Mouse (Mus musculus) limb, embryonic 11.5 days (tissue): Measurements from ENCODE around the gene B830017H08Rik. TPM values are rescaled to one million over a fixed set of nuclear protein-coding genes. Genes with fewer than 3 reads are reported as not detected.

Source experiments
- ATAC-seq: fragments of 200-750 bp; cut with Nextera tagmentation; 2 replicates; pipeline ENCODE4 v1.8.0; 2017; ENCODE audit warnings: low read depth; ENCODE audit not compliant: insufficient number of reproducible peaks, low FRiP score, low TSS enrichment
- DNase-seq: peaks from one replicate; pipeline ENCODE4 v3.0.0-alpha.2; 2015; ENCODE audit warnings: low spot score
- H3K27ac ChIP-seq: fragments of 300-500 bp; sonication (generic); replicated peaks from 2 replicates; pipeline ENCODE4 v1.5.1; 2014; ENCODE audit warnings: low read depth, mild to moderate bottlenecking, low read length
- H3K27me3 ChIP-seq: fragments of 300-500 bp; sonication (generic); 2 replicates; pipeline ENCODE4 v1.6.1; 2014; ENCODE audit warnings: mild to moderate bottlenecking, low read length, mixed read lengths; ENCODE audit not compliant: control insufficient read depth, insufficient read depth
- H3K36me3 ChIP-seq: fragments of 300-500 bp; sonication (generic); 2 replicates; pipeline ENCODE4 v1.6.1; 2014; ENCODE audit warnings: mild to moderate bottlenecking, low read length, moderate library complexity, mixed read lengths; ENCODE audit not compliant: control insufficient read depth, insufficient read depth
- H3K4me1 ChIP-seq: fragments of 300-500 bp; sonication (generic); 2 replicates; pipeline ENCODE4 v1.6.1; 2014; ENCODE audit warnings: low read length, mixed read lengths; ENCODE audit not compliant: control insufficient read depth, insufficient read depth
- H3K4me2 ChIP-seq: fragments of 300-500 bp; sonication (generic); 2 replicates; pipeline ENCODE4 v1.6.1; 2014; ENCODE audit warnings: low read depth, mild to moderate bottlenecking, moderate library complexity; ENCODE audit not compliant: severe bottlenecking
- H3K4me3 ChIP-seq: fragments of 300-500 bp; sonication (generic); 2 replicates; pipeline ENCODE4 v1.5.1; 2014; ENCODE audit warnings: low read depth, low read length
- H3K9ac ChIP-seq: fragments of 300-500 bp; sonication (generic); 2 replicates; pipeline ENCODE4 v1.6.1; 2014; ENCODE audit warnings: mild to moderate bottlenecking, low read length
- H3K9me3 ChIP-seq: fragments of 300-500 bp; sonication (generic); 2 replicates; pipeline ENCODE4 v1.6.1; 2016; ENCODE audit warnings: low read length; ENCODE audit not compliant: control insufficient read depth
- WGBS: fragments of 180-500 bp; shearing (Covaris S2); extraction: QIAGEN DNeasy Blood & Tissue Kit; methylation state at CpG from one replicate; pipeline ENCODE4 v1.1.7; 2014; 5-methylcytosine and 5-hydroxymethylcytosine counted together
- polyA plus RNA-seq: library from polyadenylated mRNA; unstranded; fragments of >200 nt; fragmentation: Nextera tagmentation; extraction: Ambion mirVana; gene quantifications from 2 replicates; pipeline ENCODE4 v1.2.1, GENCODE M21; 2014

Gene B830017H08Rik
- polyA plus RNA-seq, 1 experiment from 2014 or later, result 0.73 TPM

- H3K9me3 ChIP-seq, result no peaks in the 10 kb centered on the region
- no peak for DNase-seq
- no peak overlapping the region for H3K4me3 ChIP-seq
- H3K36me3 ChIP-seq, result peaks cover 9% of the 10 kb centered on the region
- no peak overlapping the region for H3K27ac ChIP-seq
- no peak for ATAC-seq
- H3K27me3 ChIP-seq, result peaks cover 28% of the 10 kb centered on the region
- H3K4me2 ChIP-seq, result no peak overlapping the region; the same call in 1 of the 2 replicates
- peaks cover 81% of the 10 kb centered on the region for H3K4me1 ChIP-seq
- H3K9ac ChIP-seq, result no peak overlapping the region
- WGBS, result 15% methylated on average over 7 of the region's 7 CpGs
These were observed 27.9 kb upstream of the B830017H08Rik start for GRCm38 (mm10) chr16:17804982-17805381.

DNA sequence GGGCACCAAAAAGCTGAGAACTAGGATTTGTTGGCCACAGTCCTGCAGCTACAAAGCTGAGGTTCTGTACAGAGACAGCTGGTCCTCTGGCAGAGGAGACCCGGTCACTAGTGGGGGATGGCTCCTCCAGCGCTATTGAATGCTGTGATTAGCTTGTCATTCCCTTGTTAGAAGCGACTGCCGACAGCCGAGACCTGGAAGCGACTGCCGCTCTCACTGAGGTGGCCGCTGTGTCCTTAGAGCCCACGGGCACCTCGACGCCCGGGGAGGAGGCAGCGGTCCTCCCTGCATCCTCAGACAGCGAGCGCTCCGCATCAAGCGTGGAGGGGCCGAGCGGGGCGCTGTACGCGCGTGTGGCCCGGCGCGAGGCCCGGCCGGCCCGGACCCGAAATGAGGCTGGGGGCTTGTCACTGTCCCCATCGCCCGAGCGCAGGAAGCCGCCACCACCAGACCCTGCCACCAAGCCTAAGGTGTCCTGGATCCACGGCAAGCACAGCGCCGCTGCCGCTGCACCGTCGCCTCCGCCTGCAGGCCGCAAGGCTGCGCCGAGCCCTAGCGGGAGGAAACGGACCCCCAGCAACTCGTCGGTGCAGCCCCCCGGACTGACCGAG, 26.2 kb upstream of the B830017H08Rik start:
- Histone ChIP-seq H3K4me2 (peak overlapping the region; percentile 88), H3K9me3 (no peaks in the 10 kb centered on the region), H3K4me3 (peak overlapping the region; percentile 35), H3K27me3 (peaks cover 22% of the 10 kb centered on the region), H3K9ac (peak overlapping the region; percentile 84), H3K36me3 (peaks cover 9% of the 10 kb centered on the region), H3K4me1 (peaks cover 85% of the 10 kb centered on the region), H3K27ac (peak overlapping the region; percentile 65)
- DNase-seq (peak; percentile 59), ATAC-seq (no peak)
- WGBS, result 4% methylated on average over 50 of the region's 50 CpGs

GRCm38 (mm10) chr16:17807192-17808009, 25.5 kb upstream of the B830017H08Rik start:
- Histone ChIP-seq H3K4me3 (peak overlapping the region; percentile 35), H3K27ac (peak overlapping the region; percentile 65), H3K4me2 (peak overlapping the region; percentile 88), H3K36me3 (peaks cover 9% of the 10 kb centered on the region), H3K27me3 (peaks cover 17% of the 10 kb centered on the region), H3K9ac (peak overlapping the region; percentile 84), H3K4me1 (peaks cover 80% of the 10 kb centered on the region), H3K9me3 (no peaks in the 10 kb centered on the region)
- DNase-seq, result peak; percentile 94
- WGBS, result 2% methylated on average over 66 of the region's 73 CpGs
- ATAC-seq, result peak; percentile 23; the same call in 1 of the 2 replicates

GRCm38 (mm10) chr16:17809125-17809524, 23.8 kb upstream of the B830017H08Rik start:
- Histone ChIP-seq H3K4me1 (peaks cover 63% of the 10 kb centered on the region), H3K9ac (peak overlapping the region; percentile 53)
- no peak for ATAC-seq

GRCm38 (mm10) chr16:17809711-17810110, 23.2 kb upstream of the B830017H08Rik start:
- peak overlapping the region; percentile 53 for H3K9ac ChIP-seq
- ATAC-seq (peak; percentile 79), DNase-seq (peak; percentile 91)
- 6% methylated on average over 7 of the region's 7 CpGs for WGBS
- H3K4me3 ChIP-seq, result no peak overlapping the region
- no peaks in the 10 kb centered on the region for H3K9me3 ChIP-seq
- no peak overlapping the region; the same call in 1 of the 2 replicates for H3K4me2 ChIP-seq
- peaks cover 3% of the 10 kb centered on the region; the same call in 1 of the 2 replicates for H3K36me3 ChIP-seq
- H3K4me1 ChIP-seq, result peaks cover 57% of the 10 kb centered on the region
- H3K27me3 ChIP-seq, result peaks cover 10% of the 10 kb centered on the region
- peak overlapping the region; percentile 95 for H3K27ac ChIP-seq

More at GRCm38 (mm10) chr16:17809125-17809524, 23.8 kb upstream of the B830017H08Rik start:
- Histone ChIP-seq H3K4me2 (no peak overlapping the region; the same call in 1 of the 2 replicates), H3K27ac (peak overlapping the region; percentile 95), H3K9me3 (no peaks in the 10 kb centered on the region), H3K27me3 (peaks cover 9% of the 10 kb centered on the region), H3K36me3 (peaks cover 3% of the 10 kb centered on the region; the same call in 1 of the 2 replicates), H3K4me3 (no peak overlapping the region)
- DNase-seq, result peak; percentile 53
- 83% methylated on average over 4 of the region's 4 CpGs for WGBS

GRCm38 (mm10) chr16:17812120-17812519, 20.8 kb upstream of the B830017H08Rik start:
- H3K9me3 ChIP-seq, result no peaks in the 10 kb centered on the region
- peaks cover 5% of the 10 kb centered on the region; the same call in 1 of the 2 replicates for H3K27me3 ChIP-seq
- WGBS, result 9% methylated on average over 5 of the region's 5 CpGs
- ATAC-seq (no peak), DNase-seq (peak; percentile 53)
- peaks cover 41% of the 10 kb centered on the region for H3K4me1 ChIP-seq
- H3K4me3 ChIP-seq, result no peak overlapping the region
- H3K27ac ChIP-seq, result no peak overlapping the region
- H3K4me2 ChIP-seq, result no peak overlapping the region
- H3K36me3 ChIP-seq, result peaks cover 3% of the 10 kb centered on the region; the same call in 1 of the 2 replicates
- H3K9ac ChIP-seq, result no peak overlapping the region

DNA sequence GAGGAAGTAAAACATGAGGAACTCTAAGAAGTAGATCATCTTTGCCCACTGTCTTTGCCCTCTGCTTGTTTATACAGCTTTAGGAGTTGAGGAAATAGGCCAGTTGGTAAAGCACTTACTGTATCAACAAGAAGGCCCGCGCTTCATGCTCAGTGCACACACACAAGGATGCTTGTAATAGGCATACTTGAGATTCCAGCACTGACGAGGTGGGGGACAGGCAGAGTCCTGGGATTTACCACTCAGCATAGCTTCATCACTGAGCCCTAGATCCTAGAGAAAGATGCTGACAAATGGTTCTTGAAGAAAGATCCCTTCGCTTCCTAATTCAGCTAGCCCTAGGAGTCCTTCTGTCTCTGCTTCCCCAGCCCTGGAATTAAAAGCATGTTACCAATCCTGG, 19.7 kb upstream of the B830017H08Rik start:
- Histone ChIP-seq H3K4me2 (no peak overlapping the region), H3K27ac (no peak overlapping the region), H3K4me3 (no peak overlapping the region), H3K9me3 (no peaks in the 10 kb centered on the region), H3K4me1 (peaks cover 30% of the 10 kb centered on the region), H3K9ac (no peak overlapping the region), H3K27me3 (peaks cover 5% of the 10 kb centered on the region; the same call in 1 of the 2 replicates), H3K36me3 (no peaks in the 10 kb centered on the region)
- no peak for ATAC-seq
- 64% methylated on average over 4 of the region's 4 CpGs for WGBS
- no peak for DNase-seq
